Mouse (Mus musculus) kidney, postnatal 25 days (tissue): Measurements from ENCODE around the gene Ankrd55.
"Not testable (repeated sequence)": the region's sequence is repeated elsewhere in the genome, so short reads cannot be mapped to it uniquely, and the experiment has no call there.

ENCODE experiments used
- DNase-seq, 2 experiments: peaks; one replicate each; pipeline ENCODE4 v3.0.0; 2021; ENCODE audit warnings: mixed read lengths in 2 of 2

Ankrd55 gene

DNA sequence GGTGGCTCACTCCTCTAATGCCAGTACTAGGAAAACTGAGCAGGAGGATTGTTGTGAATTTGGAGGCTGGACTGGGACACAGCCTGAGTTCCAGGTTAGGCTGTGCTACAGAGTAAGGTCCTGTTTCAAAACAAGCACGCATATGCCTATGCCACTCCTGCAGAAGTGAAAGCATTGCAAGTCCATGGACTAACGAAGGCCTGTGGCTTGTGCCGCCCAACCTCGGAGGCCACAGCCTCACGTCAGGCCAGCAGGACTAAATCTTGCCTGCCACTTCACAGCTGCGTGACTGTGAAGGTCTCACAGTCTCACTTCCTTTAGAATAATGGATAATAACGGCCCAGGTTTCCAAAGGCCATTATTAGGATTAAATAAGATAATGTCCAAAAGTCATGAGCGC lies 125.4 kb downstream of the Ankrd55 start:
- DNase-seq = no peak

DNA sequence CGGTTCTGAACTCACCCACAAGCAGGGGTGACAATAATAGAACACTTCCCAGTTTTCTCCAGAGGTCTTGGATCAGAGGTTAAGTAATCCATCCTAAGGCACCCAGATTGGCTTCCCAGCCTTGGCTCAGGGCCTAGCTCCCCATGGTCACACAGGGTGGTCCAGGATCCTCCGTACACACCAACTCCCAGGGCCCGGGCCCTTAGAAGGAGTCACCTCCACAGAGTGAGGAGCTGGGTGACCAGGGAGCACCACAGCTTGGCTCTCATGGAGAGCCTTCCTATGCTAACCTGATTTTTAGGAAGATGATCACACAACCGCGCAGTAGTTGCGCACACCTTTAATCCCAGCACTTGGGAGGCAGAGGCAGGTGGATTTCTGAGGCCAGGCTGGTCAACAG lies 127.6 kb downstream of the Ankrd55 start:
- DNase-seq = no peak

DNA sequence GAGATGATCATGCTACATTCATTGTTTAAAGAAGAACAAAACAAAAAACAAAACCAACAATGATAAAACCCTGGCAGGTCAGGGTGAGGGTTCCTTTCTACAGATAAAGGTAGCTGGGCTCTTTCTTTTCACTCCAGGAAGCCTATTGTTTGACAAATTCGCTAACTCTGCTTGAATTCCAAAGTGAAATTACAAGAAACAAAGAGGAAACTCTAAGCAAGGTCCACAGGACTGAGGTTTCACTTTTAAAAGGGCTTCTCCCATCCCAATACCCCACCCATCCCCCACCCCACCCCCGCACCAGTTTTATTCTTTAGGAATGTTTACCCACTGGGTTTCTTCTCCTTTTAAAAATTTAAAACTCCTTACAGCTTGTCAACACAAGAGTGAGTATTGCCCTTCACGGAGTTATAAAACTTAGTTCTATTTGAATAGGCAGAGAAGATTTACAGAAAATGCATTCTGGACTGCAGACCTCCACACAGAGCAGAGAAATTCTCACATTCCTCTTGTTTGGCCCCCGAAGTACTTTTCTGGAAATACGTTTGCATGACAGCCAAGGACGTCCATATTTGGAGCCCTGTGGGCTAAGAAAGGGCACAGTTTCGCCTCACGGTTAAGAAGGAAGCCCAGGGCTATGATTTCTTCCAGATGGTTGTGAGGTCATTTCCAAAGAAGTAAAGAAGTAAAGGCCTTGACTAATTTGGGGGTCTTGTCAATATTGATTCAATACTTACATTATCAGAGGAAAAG lies 128.3 kb downstream of the Ankrd55 start:
- no peak for DNase-seq

DNA sequence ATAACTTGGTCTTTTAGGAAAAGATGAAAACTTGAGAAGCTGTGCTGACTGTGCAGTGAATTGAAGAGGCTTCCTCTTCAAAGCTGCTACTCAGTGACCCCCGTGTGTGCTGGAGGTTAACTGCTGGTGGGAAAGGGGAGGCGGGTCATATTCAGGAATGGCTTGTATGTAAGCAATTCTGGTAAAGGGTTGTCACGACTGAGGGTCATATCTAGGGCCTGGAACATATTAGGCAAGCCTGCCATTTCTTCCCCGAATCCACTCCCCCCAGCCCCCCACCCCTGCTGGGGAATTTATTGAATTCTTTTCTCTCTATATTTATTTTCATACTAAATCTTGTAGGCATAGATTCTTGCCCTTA lies 128.9 kb downstream of the Ankrd55 start:
- peak in 1 of 2 experiments; percentile 18 for DNase-seq

DNA sequence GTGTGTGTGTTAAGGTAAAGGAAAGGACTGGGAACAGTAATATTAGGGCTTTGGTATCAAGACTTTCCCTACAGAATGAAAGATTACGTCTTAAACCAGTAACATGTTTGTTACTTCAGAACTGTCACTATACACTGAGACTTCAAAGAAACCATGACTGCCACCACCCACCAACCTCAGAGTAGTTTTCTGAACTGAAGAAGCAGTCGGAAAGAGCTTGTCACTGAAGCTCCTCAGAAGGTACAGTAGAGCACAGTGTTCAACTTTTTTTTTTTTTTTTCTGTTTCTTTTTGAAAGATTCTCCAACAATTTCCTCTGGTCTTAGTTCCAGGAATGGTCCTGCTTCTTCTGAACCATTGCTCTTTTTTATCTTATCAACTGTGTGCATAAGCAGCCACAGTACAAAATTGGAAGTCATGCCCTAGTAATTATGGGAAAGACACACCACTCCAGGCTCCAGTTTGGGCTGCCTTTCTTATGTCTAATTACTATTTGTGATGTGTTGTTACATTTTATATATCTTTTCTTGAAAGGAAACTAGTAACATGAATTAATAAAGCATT lies 129.7 kb downstream of the Ankrd55 start:
- DNase-seq = no peak

DNA sequence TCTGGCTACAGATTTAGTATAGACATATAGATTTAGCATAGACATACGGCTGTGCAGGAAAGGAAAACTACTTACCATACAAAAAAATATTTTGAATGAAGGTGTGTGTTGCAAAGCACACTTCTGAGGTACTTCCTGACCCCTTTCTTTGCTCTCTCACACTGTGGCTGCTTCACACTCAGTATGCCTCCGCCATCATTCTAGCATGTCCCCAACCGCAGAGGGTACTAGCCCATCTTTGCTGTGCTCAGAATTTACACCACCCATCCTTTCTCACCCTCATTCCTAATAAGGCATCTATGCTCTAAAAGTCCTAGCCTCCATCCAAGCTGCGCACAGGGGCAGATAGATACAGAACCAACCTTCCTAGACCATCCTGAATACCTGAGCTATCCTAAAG lies 130.3 kb downstream of the Ankrd55 start:
- DNase-seq = no peak

DNA sequence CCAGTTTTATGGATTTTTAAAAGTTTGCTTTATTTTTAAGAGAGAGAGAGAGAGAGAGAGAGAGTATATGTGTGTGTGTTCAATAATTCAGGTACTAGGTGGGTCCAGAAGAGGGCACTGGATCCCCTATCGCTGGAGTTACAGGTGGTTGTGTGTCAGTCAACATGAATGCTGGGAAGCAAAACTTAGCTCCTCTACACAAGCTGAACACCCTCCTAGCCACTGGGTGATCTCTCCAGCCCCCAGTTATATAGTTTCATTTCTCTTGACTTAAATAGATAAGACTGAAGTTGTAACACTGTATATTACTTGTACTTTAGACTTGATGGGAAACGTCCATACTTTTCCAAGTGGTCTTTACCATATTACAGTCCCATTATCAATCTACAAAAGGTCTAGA lies 136.0 kb downstream of the Ankrd55 start:
- no peak for DNase-seq

DNA sequence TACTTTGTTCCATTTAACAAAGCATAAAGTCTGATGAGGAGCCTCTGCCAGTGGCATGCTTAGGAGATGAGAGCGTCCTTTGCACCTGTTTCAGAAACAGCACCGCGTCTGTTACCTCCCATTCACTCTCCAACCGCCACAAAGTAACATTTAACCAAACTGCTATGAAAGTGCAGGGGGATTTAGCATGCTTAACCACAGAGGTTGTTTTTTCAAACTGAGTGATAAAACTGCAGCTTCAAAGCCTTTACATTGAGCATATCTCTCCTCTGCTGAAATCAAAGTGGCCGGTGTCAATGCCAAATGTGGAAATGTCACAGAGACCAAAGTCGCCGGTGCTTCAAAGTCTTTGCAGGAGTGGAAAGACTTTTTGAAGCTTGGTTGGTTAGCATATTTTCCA lies 136.4 kb downstream of the Ankrd55 start:
- DNase-seq = no peak

DNA sequence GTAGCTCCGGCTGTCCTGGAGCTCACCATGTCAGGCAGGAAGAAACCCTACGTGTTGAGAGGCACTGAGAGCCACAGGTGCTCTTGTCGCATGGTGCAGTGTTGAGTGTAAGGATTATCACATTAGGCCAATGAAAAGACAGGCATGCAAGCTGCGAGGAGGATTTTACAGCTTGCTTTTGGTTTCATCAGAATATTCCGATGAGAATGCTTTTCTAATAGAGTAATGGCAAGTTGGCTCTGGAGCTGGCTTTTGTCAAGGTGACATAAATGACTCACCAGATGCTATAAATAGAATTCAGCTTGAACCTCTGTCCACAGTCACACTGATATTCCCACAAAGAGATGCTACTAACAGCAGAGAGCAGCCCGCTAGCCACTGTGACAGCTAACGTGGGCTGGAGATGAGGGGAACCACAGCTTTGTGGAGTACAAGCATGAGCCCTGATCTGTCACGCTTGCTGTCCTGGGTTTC lies 137.0 kb downstream of the Ankrd55 start:
- DNase-seq = no peak

DNA sequence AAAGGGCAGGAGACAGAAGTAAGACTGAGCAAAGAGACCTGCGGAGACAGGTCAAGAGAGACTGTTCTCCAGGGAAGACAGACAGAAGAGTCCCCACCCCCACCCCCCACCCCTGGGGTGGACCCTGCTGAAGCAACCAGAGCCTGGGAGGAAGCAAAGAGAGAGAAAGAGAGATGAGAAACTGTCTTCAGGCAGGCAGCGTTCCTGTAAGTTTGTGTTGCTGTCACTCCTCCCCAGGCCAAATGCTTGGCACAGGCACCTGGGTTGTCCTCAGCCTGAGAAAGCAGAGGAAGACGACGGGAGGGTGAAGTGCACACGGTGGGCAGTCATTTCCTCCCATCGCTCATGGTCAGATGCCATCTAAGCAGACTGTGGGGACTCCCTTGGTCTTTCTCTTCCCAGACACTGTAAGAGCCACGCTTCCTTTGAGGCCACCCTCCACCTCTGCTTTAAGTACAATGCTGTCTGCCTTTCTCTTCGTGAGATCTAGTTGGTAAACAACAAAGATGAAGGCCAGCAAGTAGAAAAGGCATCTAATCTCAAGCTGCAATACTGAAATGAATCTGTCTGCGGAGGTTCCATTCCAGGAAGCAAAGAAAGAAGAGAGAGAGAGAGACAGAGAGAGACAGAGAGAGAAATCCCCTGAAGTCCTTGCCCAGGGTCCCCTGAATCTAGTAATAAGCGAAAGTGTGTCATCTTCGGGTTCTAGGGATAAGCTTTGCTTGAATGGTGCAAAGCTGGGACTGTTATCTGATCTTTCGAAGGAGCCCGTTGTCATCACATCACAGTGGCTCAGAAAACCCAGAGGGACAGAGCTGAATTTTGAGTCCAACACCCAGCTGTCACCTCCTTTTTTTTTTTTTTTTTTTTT lies 138.2 kb downstream of the Ankrd55 start:
- DNase-seq = no peak

DNA sequence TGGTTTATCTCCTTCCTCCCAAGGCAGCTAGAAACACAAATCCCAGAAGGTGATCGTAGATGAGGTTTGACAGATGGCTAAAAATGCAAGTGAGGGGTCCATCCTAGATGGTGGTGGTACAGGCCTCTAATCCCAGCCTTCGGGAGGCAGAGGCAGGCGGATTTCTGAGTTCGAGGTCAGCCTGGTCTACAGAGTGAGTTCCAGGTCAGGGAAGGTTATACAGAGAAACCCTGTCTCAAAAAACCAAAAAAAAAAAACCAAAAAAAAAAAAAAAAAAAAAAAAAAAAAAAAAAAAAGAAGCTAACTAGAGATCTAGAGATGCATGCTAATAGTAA lies 138.9 kb downstream of the Ankrd55 start:
- not testable (repeated sequence) for DNase-seq

DNA sequence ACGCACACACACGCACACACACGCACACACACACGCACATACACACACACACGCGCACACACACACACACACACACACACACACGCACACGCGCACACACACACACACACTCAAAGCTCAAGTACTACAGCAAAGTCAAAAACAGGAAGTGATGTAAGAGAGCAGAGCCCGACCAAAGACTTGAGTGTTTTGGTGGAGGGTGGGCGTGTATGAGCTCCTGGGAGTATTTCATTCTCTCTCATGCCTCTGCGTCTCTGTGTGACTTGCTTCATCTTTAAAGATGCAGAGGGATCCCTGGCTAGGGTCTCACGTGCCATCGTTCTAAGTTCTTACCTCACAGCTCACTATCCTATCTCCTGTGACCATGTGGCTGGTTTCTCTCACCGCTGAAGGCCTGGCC lies 139.3 kb downstream of the Ankrd55 start:
- DNase-seq = no peak

DNA sequence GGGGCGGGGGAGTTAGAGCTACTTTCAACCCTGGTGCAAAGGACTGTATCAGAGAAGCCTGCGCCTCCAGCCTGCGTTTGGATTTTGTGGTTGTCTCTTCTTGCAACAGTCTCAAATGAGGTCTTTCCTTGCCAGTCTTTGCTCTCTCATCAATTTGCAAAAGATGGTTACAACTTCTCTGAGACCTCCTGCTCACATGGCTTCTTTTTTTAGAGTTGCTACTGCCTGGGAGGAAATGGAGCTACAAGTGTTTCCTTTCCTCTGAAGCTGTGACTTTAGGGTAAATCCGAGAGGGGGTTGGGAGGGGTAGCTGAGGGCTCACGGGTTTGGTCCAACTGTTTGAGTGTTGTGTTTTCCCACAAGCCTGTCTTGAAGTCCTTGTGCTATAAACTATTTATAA lies 145.0 kb downstream of the Ankrd55 start:
- no peak for DNase-seq
